Mouse (Mus musculus): ENCODE measurements around the gene Cog7.

Gene Cog7

DNA sequence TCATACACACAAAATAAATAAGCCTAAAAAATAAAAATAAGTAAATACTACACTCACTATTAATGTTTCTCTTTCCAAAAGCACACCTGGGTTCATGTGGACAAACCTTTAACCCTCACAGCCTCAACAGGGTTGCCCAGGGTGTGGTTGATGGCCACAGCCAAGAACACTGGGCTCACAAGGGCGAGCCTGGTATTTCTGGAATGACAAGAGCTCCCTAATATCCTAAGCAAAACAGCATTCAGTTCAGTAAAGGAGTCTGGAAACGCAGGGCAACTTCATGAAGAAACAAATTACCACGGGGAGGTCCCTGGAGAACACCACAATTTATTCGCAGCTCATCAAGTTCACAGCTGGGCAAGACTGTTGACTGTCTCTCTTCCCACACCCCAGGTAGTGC, 34.0 kb downstream of the Cog7 start:
- DNase-seq, result no peak

DNA sequence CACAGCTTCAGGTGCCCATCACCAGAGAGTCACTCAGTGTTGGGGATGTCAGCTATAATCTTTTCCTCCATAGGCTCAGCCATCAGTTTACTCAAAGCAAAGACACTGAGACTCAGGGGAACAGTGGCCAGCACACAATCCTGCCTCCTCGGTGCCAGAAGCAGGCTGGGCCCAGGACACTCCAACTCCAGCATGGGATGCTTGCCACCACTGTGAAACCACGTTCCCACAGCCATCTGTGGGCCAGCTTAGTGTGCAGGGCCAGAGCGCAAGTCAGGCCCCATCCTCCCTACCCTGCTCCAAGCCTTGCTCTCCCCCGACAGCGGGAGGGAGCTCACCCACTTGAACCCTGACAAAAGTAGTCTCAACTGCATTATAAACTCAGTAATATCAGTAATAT, 35.3 kb downstream of the Cog7 start:
- peak; percentile 58 to 62 for DNase-seq

DNA sequence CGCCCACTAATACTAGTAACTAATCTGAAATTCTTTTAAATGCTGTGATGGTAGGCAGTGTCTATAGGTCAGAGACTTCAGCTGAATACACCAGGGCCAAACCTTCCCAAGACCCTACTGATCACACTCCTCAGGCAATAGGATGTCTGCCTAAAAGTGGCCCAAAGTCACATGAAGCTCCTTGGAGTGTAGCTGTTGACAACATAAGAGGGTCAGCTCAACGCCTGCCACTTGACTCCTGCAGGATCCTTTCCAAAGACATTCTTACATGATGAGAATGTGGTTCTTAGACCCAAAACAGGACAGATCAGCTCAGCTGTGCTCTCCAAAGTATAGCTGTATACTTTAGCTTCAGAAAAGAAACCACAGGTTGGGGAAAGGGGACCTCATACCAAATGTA, 39.1 kb downstream of the Cog7 start:
- DNase-seq, result no peak

DNA sequence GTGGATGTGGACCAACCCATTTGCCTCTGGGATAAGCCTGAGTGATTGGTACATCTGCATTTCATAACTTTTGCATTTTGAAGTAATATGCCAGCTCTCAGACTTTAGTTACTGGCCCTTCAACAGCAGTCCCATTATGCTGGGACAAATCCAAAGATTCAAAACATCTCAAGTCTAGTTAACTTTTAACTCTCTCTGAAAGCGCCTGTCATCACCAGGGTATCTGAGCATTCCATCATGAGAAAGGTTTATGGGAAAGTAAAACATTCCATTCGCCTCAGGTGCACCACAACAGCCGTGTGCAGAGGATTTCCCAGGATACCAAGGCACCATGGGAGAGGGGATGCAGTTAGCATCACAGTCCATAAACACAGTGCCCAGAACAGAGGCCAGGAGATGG, 39.9 kb downstream of the Cog7 start:
- DNase-seq, result no peak

DNA sequence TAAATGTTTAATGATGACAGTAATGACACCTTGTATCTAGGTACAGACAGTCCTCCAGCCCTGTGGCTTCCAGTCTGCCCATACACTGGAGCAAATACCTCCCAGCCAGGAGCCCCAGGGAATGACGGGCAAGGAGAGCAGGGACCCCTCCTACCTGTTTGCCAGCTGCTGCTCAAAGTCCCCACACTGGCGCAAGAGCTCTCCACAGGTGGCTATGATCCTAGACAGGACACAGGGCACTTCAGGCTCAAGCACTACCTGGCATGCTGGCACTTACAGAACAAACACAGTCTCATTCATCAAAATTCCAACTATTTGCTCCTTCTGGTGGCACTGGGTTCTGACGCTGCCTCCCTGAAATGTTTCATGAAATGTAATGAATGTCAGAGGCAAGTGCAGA, 40.5 kb downstream of the Cog7 start:
- DNase-seq, result no peak

DNA sequence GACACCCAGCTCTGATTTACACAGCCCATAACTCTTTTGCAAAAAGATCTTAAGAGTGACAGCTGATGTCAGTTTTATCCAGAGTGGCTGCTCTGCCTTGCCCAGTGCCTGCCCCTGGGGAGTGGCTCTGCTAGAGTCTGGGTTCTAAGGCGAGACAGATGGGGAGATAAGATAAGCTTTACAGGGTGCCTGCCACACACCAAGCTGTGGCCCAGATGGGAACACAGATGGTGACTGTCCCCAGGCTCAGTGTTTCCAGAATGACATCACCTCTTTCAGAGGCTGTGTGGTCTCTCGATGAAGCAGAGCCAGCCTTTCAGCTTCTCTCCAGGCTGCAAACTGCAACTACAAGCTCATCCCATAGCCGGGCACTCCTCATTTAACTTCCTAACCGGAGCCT, 41.8 kb downstream of the Cog7 start:
- DNase-seq, result peak; percentile 78 to 86

DNA sequence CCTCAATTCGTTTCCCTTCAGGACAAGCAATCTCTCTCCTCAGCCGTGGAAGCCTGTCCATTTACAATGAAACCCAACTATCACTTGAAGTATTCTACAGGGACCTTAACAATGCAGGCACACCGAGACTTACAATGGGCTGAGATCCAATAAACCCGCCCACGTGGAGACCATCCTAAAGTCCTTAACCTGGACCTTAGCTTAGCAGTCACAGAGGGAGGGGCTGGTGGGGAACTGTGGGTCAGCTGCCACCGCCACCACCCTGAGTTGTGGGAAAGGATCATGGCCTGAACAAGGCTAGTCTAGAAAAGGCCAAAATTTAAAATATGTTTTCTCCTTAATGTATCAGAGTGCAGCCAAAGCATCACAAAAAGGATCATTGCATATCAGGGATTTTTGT, 42.3 kb downstream of the Cog7 start:
- peak in 1 of 2 experiments; percentile 33 for DNase-seq

DNA sequence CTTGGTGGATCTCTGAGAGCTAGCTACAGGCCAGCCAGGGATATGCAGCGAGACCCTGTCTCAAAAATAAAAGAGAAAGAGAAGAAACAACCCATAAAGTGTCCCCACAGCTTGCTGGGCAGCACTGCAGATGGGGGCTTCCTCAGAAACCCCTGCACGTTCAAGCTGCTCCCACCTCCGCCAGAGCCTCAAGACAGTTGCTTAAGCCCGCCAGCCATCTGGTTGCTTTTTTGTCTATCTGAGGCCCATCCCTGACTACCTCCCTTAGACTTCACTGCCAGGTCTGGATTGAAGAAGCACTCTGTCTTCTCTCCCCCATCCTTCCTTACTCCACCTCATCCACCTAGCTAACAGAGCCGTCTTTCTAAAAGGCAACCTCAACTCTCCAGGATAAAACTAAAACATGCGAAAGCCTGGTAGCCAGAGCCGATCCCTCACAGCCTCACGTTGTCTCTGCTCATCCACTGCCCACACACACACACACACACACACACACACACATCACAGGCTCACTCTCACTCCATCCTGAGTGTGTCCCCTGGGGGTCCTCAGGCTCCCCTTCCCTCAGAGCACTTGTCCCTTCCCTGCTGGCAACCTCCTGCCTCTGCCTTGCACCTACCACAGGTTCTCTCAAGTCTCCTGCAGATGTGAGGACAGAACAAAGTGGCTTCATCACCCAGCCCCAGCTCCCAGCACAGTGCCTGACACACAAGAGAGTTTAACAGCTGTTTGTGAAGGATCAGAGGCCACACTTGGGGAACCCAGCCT, 43.2 kb downstream of the Cog7 start:
- peak in 1 of 2 experiments; percentile 40 for DNase-seq

DNA sequence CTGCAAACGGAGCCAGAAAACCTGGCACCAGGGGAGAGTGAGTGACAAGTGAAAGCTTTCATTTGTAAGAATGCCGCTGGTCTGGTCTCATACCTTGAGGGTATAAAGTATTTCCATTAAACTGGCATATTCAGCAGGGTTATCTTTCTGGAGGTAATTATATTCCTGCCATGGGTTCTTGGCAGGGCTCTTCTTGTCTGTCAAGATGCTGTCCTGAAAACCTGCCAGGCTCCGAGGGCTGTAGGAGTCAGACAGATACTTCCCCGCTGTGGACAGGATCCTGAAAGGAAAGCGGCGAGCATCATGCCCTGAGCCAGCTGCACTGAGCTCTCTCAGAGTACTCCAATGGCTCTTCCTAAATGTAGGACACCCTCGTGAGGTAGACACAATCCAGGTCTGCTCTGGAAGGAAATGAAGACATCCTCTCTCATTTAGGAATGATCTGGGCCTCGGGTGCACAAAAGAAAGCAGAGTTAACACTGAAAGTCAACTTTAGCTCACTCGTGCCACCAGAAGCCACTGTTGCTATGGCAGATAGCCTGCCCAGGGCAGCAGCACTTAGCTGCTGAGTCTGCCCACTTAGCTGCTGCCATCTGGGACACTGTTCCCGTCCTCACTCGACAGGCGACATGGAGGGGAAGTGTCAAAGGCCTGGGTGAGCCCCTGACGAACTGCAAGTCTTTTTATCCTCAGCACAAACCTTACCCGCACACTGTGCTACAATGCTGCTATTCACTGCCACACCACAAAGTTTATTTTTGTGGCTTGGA, 44.5 kb downstream of the Cog7 start:
- DNase-seq, result peak; percentile 92

DNA sequence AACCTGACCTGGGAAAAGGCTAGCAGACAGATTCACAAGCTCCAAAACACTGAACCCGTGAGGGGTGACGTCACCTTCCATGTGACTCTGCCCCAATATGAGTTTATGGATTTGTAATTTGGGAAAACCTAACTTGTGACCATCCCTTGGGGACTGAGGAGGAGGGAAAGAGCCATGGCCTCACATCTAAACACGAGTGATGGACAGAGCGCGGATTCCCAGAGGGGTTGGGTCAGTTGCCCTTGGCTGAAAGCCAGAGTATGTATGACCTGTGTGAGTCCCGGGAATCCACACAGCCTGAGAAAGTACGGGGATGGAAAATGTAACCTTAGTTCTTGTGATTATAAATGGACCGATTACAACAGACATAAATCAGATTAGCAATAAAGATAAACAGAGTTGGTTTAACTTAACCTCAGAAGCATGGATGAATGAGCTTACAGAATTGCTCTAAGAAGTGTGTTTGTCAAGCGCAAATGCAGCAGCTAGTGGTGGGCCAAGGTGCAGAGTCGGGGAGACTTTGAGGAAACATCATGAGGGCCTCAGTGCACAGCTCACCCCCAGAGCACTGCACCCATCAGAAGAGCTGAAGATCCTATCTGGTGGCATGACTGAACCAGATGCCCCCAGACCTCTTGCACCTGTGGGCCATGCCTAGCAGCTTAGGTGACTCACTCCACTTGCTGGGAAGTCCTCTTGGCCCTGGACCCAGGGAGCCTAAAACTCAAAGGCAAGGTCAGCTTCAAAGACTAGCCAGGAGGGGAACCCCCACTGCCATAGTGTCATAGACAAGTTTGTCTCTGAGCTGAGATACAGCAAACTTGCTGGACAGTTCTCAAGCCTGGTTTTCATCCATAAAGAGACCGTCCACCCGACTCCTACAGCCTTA, 45.4 kb downstream of the Cog7 start:
- DNase-seq, result no peak

DNA sequence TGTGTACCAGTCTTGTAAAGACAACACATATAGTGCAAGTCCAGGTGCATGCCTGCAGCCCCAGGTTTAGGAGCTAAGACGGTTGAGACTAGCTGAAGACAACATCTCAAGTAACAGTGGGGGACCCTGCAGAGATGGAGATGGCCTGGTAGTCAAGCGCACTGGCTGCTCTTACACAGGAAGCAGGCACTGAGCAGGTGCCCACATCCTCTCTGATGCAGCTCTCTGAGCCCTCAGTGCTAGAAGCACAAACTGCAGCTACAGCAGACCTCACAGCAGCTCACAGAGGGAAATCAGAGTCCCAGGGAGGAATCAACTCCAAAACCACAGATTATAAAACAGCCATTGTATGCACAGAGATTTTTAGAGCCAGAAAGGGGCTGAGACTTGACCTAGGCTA, 47.2 kb downstream of the Cog7 start:
- no peak for DNase-seq

DNA sequence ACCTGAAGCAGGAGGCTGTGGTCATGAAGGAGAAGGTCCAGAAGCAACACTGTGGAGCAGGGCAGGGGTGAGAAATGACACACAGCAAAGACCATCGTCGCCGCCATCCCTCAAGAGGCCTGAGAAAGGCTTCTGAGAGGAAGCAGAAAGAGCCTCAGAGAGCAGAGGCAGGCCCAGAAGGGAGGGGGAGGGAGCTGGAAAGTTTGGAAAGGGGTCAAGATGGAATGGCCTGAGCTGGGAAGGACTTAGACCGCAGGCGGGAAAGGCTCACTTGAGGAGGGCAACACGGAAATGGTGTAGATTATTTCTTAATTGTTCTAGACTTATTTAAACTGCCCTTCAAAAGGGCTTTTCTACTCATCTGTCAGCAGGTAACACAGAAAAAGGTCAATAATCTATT, 47.8 kb downstream of the Cog7 start:
- no peak for DNase-seq

DNA sequence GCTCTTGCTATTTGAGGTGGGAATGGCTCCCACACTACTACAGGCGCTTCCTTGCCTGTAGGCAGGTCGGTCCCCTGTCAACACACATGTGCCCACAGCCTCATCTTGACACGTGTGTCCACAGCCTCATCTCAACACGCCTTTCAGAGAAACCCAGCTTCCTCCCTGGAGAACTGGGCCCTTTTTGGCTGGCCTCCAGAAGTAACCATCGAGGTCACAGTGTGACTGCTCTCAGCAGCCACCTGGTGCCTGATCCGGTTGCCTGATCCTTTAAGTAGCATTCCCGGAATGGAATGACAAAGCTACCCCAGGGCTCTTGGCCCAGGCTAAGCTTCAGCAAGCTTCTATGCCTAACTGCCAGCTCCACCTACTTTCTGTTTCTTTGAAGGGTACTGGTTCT, 50.3 kb downstream of the Cog7 start:
- DNase-seq, result peak; percentile 68 to 71

DNA sequence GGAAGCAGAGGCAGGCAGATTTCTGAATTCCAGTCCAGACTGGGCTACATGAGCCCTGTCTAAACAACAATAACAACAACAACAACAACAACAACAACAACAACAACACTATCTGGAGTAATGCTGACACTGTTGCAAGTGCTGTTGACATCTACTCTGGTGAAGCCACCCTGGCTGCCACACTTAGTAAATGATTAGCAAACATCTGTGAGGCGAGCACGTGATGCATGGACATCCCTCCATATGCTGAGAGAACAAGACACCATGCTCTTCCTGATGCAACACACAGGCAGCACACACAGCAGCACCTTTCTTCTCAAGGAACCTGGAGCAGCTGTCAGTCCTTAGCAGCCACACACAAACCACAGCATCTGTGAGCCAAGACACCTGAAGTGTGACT, 53.6 kb downstream of the Cog7 start:
- no peak for DNase-seq

DNA sequence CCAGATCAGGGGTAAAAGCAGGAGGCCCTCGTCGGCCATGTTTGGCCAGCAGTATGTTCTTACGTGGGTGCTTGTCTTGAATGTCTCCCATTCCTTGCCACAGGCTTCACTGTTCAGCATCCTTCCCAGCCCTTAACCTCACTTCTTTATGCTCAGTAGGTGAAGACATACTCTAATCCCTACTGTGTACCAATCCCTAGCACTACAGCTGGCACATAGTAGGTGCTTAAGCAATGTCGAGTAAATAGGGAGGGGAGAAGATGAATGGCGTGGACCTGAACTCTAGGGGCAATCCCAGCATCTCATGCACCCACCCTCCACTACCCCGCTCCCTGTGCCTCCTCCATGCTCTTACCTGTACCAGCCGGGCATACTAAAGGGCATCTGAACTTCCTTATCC, 57.1 kb downstream of the Cog7 start:
- no peak for DNase-seq

DNA sequence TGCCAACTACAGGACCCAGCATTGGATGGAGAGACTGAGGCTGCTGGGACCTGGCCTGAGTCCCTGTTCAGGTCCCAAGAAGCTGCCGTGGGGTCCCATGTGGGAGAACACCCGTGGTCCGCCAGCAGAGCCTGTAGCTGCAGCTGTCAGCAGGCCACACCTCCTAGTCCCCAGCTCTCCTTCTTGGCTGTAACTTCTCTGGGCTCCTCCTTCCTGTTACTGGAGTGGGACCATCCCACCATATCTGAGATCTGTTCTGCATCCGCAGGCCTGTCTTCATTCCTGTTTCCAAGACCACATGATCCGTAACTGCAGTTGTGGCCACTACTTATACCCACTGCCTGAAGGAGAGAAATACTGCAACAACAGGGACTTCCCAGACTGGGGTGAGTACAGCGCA, 67.6 kb downstream of the Cog7 start:
- DNase-seq, result no peak

DNA sequence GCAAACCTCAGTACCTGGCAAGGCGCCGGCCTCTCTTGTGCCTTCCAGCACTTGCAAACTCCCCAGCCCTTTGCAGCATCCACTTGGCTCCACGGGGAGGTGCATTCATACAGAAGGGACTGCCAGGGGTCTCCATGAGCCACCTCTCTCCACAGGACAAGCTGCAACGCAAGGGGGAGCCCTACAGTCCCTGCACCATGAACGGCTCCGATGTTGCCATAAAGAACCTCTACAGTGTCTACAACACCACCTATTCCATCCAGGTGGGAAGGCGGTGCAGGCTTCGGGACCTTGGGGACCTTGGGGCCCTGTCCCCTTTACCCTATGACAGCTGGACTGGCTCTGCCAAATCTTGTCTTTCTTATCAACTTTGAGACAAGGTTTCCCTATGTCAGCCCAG, 69.3 kb downstream of the Cog7 start:
- DNase-seq, result no peak

DNA sequence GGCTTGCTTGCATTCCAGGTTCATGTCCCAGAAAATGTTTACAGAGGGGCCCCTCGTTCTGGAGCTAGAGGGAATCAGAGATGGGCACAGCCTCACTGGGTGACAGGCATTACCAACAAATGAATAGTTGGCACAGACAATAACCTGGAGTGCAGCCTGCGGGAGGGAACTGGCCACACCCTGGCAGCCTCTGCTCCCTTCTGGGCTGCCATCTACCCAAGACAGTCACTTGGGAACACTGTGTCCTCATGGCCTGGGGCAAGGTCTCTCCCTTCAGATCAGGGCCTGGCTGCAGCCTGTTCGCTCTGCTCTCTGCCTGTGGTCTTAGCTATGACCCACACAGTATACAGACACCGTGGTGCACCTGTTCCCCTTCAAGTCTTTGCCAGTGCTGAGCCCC, 74.6 kb downstream of the Cog7 start:
- no peak for DNase-seq

DNA sequence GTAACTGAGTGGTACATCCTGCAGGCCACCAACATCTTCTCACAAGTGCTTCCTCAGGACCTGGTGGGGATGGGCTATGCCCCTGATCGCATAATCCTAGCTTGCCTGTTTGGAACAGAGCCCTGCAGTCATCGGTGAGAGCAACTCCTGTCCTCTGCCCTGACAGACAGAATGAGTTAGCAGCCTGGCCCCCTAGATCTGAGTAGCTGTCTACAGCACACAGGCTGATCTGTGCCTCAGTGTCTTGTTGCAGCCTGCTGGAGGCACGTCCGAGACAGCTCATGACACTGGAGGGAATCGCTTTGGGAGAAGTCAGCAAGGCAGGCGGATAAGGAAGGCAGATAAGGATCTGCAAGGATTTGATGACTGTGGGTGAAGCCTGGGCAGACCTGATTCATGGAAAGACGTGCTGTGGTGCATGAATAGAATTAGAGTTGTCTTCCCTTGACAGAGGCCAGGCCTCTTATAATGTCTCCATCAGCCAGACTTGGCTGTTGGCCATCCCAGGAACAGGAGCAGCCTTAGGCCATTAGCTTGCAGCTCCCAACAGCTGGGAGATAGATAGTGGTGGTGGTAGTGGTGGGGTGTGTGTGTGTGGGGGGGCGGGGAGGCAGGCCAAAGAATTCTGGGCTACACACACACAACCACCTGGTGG, 78.6 kb downstream of the Cog7 start:
- peak in 1 of 2 experiments; percentile 25 for DNase-seq

DNA sequence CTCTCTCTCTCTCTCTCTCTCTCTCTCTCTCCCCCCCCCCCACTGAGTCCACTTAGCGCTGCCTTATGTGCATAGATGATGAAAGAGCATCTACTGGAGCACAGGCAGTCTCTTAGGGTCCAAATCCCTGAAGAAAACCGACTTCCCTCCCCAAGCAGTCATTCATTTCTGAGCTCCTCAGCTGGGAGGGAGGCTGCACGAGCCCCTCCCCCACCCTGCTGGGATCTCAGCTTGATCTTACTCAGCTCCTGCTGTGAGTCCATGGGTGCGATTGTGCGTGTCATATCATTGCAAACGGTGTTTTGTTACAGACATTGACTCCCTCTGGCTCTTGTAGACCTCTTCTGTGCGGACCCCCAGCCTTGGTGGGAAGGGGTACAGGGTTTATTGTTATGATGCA, 81.6 kb downstream of the Cog7 start:
- DNase-seq, result peak in 1 of 2 experiments; percentile 21

DNA sequence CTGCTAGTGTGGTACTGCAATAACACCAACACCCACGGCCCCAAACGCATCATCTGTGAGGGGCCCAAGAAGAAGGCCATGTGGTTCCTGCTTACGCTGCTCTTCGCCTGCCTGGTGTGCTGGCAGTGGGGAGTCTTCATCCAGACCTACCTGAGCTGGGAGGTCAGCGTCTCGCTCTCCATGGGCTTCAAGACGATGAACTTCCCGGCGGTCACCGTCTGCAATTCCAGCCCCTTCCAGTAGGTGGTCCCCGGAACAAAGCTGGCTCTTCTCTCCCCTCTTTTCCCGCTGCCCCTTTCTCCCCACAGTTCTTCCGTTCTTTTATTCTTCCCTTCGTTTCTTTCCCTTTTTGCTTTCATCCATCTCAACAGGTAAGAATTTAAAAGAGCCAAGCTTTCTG, 82.2 kb downstream of the Cog7 start:
- peak; percentile 76 to 77 for DNase-seq

DNA sequence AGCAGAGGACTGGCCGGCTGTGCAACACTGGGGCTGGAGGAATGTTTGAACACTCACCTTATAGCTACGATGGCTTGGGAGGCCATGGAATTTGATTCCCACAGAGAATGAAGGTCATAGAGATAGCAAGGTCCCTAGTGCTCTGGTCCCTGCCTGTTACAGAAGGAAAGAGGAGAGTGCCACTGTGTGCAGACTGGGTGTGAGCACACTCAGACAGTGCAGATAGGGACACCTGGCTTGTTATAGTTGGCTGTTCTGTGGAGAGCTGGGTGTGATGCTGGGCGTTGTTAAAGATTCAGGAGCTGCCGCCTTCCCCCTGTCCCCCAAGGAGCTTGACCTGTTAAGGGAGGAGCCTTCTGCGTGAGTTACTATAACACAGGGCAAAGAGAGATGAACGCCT, 84.8 kb downstream of the Cog7 start:
- DNase-seq, result no peak

All from cerebellum, postnatal 14 days (tissue).